Mouse (Mus musculus) embryo, embryonic 11 days (tissue): ENCODE data around the gene Ctdspl2.
"Not testable (repeated sequence)": the region's sequence is repeated elsewhere in the genome, so short reads cannot be mapped to it uniquely, and the experiment has no call there.

Experiments
- DNase-seq: peaks from one replicate; pipeline ENCODE4 v3.0.0-alpha.2; 2015

The Ctdspl2 gene

GRCm38 (mm10) chr2:121955765-121956223 lies at the start of gene Ctdspl2, which contains the start of gene Mageb3:
Gene Ctdspl2 (plus strand): TSS chr2:121956001.
Gene Mageb3 (minus strand): TSS chr2:121956092.
- peak; percentile 99 for DNase-seq

GRCm38 (mm10) chr2:121909975-121910374 lies 45.8 kb upstream of the Ctdspl2 start:
- peak; percentile 2 for DNase-seq

- no peak for DNase-seq
These were observed 39.5 kb upstream of the Ctdspl2 start for GRCm38 (mm10) chr2:121916047-121916970.

- DNase-seq = not testable (repeated sequence)
These were observed 18.2 kb upstream of the Ctdspl2 start for GRCm38 (mm10) chr2:121937624-121938023.

- no peak for DNase-seq
These were observed 12.4 kb upstream of the Ctdspl2 start for GRCm38 (mm10) chr2:121943364-121943763.

- peak; percentile 12 for DNase-seq
These were observed 687 bp upstream of the Ctdspl2 start for GRCm38 (mm10) chr2:121954971-121955656.

GRCm38 (mm10) chr2:121956224-121957018 lies 620 bp downstream of the Ctdspl2 start:
- peak; percentile 95 for DNase-seq

GRCm38 (mm10) chr2:121957216-121957792 lies 1.5 kb downstream of the Ctdspl2 start:
- DNase-seq = peak; percentile 6

- DNase-seq = peak; percentile 18
These were observed 39.9 kb downstream of the Ctdspl2 start for GRCm38 (mm10) chr2:121995738-121996137.

- DNase-seq = no peak
These were observed 53.0 kb downstream of the Ctdspl2 start for GRCm38 (mm10) chr2:122008832-122009231.

GRCm38 (mm10) chr2:122011441-122011840 lies 55.6 kb downstream of the Ctdspl2 start:
- no peak for DNase-seq

- no peak for DNase-seq
These were observed 62.9 kb downstream of the Ctdspl2 start for GRCm38 (mm10) chr2:122018705-122019104.

- DNase-seq = peak; percentile 26
These were observed 66.5 kb downstream of the Ctdspl2 start for GRCm38 (mm10) chr2:122022284-122022683.

- DNase-seq = not testable (repeated sequence)
These were observed 71.3 kb downstream of the Ctdspl2 start for GRCm38 (mm10) chr2:122027091-122027490.

- DNase-seq = peak; percentile 95
These were observed 72.3 kb downstream of the Ctdspl2 start, which contains the start of gene Eif3j1 for GRCm38 (mm10) chr2:122027862-122028755. Gene Eif3j1 (plus strand): TSS chr2:122028546.

GRCm38 (mm10) chr2:122028756-122029700 lies 73.2 kb downstream of the Ctdspl2 start:
- peak; percentile 51 for DNase-seq

GRCm38 (mm10) chr2:122031970-122032369 lies 76.2 kb downstream of the Ctdspl2 start:
- DNase-seq = no peak

- DNase-seq = no peak
These were observed 80.3 kb downstream of the Ctdspl2 start for GRCm38 (mm10) chr2:122036064-122036463.

- no peak for DNase-seq
These were observed 88.1 kb downstream of the Ctdspl2 start for GRCm38 (mm10) chr2:122043926-122044325.
